Mouse (Mus musculus): ENCODE measurements around the gene Stx2. TPM values are rescaled to one million over a fixed set of nuclear protein-coding genes. Genes with fewer than 3 reads are reported as not detected.

Gene Stx2
- total RNA-seq, 2 experiments from 2014 or later, result 17.8 to 21.8 TPM

DNA sequence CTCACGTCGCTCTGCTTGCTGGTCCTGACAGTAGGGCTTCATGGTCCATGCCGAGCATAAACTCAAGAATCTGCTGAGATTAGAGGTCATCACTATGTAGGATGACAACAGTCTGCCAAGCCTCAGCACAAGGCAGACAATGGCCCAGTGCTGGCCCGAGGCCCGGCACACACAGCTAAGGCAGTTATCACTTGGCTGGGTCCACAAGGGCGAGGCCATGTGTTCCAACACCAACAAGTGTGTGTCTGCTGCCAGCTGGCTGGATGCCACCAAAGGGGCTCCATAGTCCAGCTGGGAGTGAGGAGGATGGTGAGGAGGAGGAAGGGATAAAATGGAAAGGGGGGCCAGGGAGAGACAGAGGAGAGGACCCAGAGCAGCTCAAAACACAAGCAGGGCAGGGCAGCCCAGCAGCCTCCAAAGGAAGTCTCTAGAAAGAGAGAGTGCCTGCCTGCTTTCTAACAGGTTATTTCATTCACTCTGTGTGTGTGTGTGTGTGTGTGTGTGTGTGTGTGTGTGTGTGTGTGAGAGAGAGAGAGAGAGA lies 72.9 kb downstream of the Stx2 start:
- no peak overlapping the region for H3K27ac ChIP-seq
- H3K4me3 ChIP-seq, result no peak overlapping the region
- intact Hi-C loops (cut with DNase I), result no loop called here
- TF ChIP-seq CTCF (IDR thresholded peaks at IDR 0.05), result no peak
- DNase-seq (ENCODE audit: extremely low spot score in 1 of 2, low spot score in 2 of 2), result no peak

Other genes with a start within 250 kb of the Stx2 start
- 100 to 1,000 TPM; 142 to 147 TPM for gene Rimbp2, start 55.1 kb downstream of the Stx2 start, total RNA-seq (2021)
- gene Ran, start 11.5 kb upstream of the Stx2 start, total RNA-seq (2021), result 100 to 1,000 TPM; 152 to 166 TPM
- 1 to 10 TPM; 2.9 to 3.9 TPM for gene Adgrd1, start 88.2 kb upstream of the Stx2 start, total RNA-seq (2021)

All from left cerebral cortex, adult 2 months (tissue).